Mouse (Mus musculus) hindbrain, postnatal 0 days (tissue): ENCODE results near the gene Zfp14. TPM values are rescaled to one million over a fixed set of nuclear protein-coding genes. Genes with fewer than 3 reads are reported as not detected.

Source experiments
- ATAC-seq: fragments of 200-750 bp; cut with Nextera tagmentation; 2 replicates; pipeline ENCODE4 v1.8.0; 2017; ENCODE audit warnings: mild to moderate bottlenecking, moderate TSS enrichment, moderate library complexity
- DNase-seq: peaks from one replicate; pipeline ENCODE4 v3.0.0-alpha.2; 2015; ENCODE audit warnings: low spot score
- H3K27ac ChIP-seq: fragments of 300-500 bp; sonication (generic); 2 replicates; pipeline ENCODE4 v1.5.1; 2014; ENCODE audit warnings: mild to moderate bottlenecking
- H3K27me3 ChIP-seq: fragments of 300-500 bp; sonication (generic); 2 replicates; pipeline ENCODE4 v1.6.1; 2014; ENCODE audit warnings: low read length, mixed read lengths; ENCODE audit not compliant: insufficient read depth
- H3K36me3 ChIP-seq: fragments of 300-500 bp; sonication (generic); 2 replicates; pipeline ENCODE4 v1.6.1; 2014; ENCODE audit warnings: low read length, mixed read lengths; ENCODE audit not compliant: insufficient read depth
- H3K4me1 ChIP-seq: fragments of 300-500 bp; sonication (generic); 2 replicates; pipeline ENCODE4 v1.6.1; 2014; ENCODE audit warnings: antibody characterized with exemption, low read length, mixed read lengths; ENCODE audit not compliant: insufficient read depth
- H3K4me2 ChIP-seq: fragments of 300-500 bp; sonication (generic); 2 replicates; pipeline ENCODE4 v1.6.1; 2014; ENCODE audit warnings: low read depth, mild to moderate bottlenecking, low read length, moderate library complexity, mixed read lengths
- H3K4me3 ChIP-seq: fragments of 300-500 bp; sonication (generic); 2 replicates; pipeline ENCODE4 v1.5.1; 2014; ENCODE audit warnings: low read length
- H3K9ac ChIP-seq: fragments of 300-500 bp; sonication (generic); replicated peaks from 2 replicates; pipeline ENCODE4 v1.6.1; 2014; ENCODE audit warnings: mild to moderate bottlenecking, low read length, moderate library complexity, mixed read lengths
- H3K9me3 ChIP-seq: fragments of 300-500 bp; sonication (generic); 2 replicates; pipeline ENCODE4 v1.6.1; 2016; ENCODE audit warnings: low read length, mixed read lengths
- CTCF ChIP-seq: IDR thresholded peaks from 2 replicates; pipeline ENCODE4 v1.5.1; 2016; ENCODE audit warnings: antibody characterized with exemption, control low read depth, low read depth
- WGBS: fragments of 180-500 bp; shearing (Covaris S2); extraction: QIAGEN DNeasy Blood & Tissue Kit; methylation state at CpG from one replicate; pipeline ENCODE4 v1.1.7; 2014; 5-methylcytosine and 5-hydroxymethylcytosine counted together
- polyA plus RNA-seq: library from polyadenylated mRNA; unstranded; fragments of >200 nt; fragmentation: Nextera tagmentation; extraction: Ambion mirVana; gene quantifications from 2 replicates; pipeline ENCODE4 v1.2.1, GENCODE M21; 2015
- total RNA-seq: library from RNA; depleted of rRNA; stranded (reverse); fragments of >200 nt; gene quantifications from 2 replicates; pipeline ENCODE4 v1.2.3, GENCODE M21; 2014; rRNA removed

The Zfp14 gene
- 8.4 and 10.1 TPM in 2 replicates for total RNA-seq
- 5.9 and 6.7 TPM in 2 replicates for polyA plus RNA-seq

DNA sequence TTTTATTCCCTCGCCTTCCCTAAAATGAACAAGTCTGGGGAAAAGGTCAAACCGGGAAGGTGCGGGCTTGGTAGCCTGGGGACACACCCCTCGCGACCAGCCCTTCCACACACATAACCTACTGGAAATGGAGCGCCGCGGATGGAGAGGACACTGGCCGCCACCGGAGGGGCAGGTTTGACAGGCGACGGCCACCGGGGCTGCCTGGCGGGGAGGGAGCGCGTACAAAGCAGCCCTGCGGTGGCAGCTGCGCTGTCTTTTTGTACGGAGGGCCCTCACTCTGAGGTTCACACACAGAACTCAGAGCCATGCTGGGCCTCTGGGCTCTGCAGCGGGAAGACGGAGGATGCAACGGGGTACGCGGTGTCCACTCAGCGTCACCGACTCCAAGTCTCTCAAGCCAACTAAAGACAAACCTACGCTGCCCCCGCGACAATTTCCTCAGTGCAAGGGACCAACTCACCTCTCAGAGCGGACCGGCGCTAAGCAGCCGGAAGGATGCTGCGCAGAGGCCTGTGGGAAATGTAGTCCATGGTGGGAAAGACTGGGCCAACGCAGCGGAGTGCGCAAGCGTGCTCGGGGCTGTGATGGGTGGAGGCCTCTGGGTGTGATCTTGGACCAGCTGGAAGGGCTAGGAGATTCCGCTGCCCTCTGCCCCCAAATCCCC, at the start of gene Zfp14:
Zfp14 (minus strand) TSS at position 499 of the 667 bp plus-strand sequence.
- no peaks in the 10 kb centered on the region for H3K27me3 ChIP-seq
- under 1% methylated on average over 40 of the region's 40 CpGs for WGBS
- peaks cover 8% of the 10 kb centered on the region; the same call in 1 of the 2 replicates for H3K4me1 ChIP-seq
- DNase-seq = peak; percentile 96
- peak within 1 kb of the TSS; percentile 73 for H3K9ac ChIP-seq
- peak; percentile 99 for ATAC-seq
- no peaks in the 10 kb centered on the region for H3K9me3 ChIP-seq
- H3K36me3 ChIP-seq = no peaks in the 10 kb centered on the region
- peak within 1 kb of the TSS; percentile 87 for H3K4me2 ChIP-seq
- TF ChIP-seq CTCF = peak; percentile 13; the same call in 1 of the 2 replicates
- peak within 1 kb of the TSS; percentile 75 for H3K4me3 ChIP-seq
- H3K27ac ChIP-seq = peak within 1 kb of the TSS; percentile 85

DNA sequence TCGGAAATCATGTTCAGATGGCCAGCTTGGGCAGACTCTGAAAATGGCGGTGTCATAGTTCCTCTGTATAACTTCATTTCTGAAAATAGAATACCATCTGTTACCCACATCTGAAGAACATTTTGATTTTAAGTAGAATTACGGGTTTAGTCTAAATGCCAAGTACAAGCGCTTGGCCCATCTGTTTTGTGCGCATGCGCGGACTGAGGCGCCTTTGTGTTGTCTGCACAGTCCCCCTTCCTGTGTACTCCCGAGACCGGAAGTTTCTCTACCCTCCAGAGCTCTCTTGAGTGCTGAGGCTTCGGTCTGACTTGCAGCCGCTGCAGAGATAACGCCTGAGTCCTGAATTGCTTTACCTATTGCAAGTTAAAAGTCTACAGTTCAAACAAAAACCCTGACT, 48.1 kb upstream of the Zfp14 start:
- 0 out of 2 replicates have a peak, but pooled peaks cover under 1% of the 10 kb centered on the region for H3K4me1 ChIP-seq
- peaks cover 18% of the 10 kb centered on the region for H3K36me3 ChIP-seq
- 88% methylated on average over 13 of the region's 13 CpGs for WGBS
- no peak for TF ChIP-seq CTCF
- no peak overlapping the region for H3K4me3 ChIP-seq
- no peak overlapping the region for H3K9ac ChIP-seq
- no peak overlapping the region for H3K27ac ChIP-seq
- no peaks in the 10 kb centered on the region; the same call in 1 of the 2 replicates for H3K9me3 ChIP-seq
- no peak for DNase-seq
- no peaks in the 10 kb centered on the region for H3K27me3 ChIP-seq
- H3K4me2 ChIP-seq = no peak overlapping the region
- ATAC-seq = no peak

DNA sequence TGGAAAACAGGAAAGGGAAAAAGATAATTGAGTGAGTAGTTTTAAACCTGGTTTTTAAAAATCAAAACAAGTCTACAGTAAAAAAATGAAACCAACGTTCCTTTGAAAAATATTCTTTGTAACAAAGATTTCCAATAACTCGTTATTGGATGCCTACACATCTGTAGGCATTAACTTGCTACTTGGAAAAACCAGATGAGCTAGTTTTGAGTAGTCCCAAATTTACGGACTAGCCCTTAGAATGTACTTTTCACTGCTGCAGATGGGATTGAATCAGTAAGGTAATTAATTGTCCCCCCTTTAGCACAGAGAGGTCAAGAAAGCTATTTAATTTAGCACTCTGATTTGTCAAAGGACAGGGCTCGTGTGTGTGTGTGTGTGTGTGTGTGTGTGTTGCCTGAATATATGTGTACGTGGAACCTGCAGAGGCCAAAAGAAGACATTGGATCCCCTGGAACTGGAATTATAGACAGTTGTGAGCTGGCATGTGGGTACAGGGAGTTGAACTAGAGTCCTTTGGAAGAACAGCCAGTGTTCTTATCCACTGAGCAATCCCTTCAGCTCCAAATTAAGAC, 44.5 kb upstream of the Zfp14 start:
- H3K27me3 ChIP-seq = no peaks in the 10 kb centered on the region
- no peak for ATAC-seq
- H3K36me3 ChIP-seq = no peaks in the 10 kb centered on the region
- H3K9me3 ChIP-seq = no peaks in the 10 kb centered on the region
- H3K4me1 ChIP-seq = 0 out of 2 replicates have a peak, but pooled peaks cover 4% of the 10 kb centered on the region
- TF ChIP-seq CTCF = no peak
- H3K9ac ChIP-seq = peak overlapping the region; percentile 82
- peak overlapping the region; percentile 97 for H3K27ac ChIP-seq
- peak overlapping the region; percentile 69 for H3K4me3 ChIP-seq
- 3% methylated on average over 5 of the region's 5 CpGs for WGBS
- DNase-seq = peak; percentile 6
- peak overlapping the region; percentile 76 for H3K4me2 ChIP-seq

DNA sequence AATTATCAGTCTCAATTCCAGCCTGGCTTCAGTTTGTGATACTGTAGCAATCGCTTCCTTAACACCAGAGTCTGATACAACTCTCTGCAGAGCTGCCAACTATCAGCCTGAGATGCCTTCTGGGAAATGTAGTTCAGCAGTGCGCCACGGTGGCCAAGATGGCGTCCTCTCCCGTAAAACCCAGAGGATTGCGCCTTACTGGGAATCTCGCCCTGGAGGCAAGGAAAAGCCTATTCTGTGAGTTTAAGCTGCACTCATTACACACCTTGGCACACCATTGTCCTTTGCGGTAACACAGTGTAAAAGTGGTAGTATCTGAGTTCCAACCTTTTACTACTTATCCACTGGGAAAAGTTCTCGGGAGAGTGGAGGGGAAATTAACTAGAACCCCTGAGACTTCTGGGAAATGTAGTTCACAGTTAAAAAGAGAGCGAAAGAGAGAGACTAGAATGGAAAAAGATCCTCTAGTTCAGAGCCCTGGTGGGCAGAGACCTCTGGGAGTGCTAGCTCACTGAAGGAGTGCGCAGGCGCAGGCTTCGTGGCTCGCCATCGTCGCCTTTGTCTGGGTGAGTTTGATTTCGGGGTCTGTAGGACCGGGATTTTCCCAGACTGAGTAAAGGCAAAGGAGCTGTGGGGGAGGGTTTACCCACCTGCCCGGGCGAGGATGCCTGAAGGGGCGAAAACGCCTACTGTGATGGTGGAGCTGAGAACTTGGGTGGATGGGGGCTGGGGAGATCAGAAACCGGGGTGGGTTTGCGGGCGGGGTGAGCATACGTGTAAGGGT, 43.7 kb upstream of the Zfp14 start, which contains the start of gene Zfp260:
Zfp260 (plus strand) TSS at position 132 of the 784 bp plus-strand sequence.
- ATAC-seq (peak; percentile 84), DNase-seq (peak; percentile 97)
- Histone ChIP-seq H3K4me1 (0 out of 2 replicates have a peak, but pooled peaks cover 4% of the 10 kb centered on the region), H3K9ac (peak within 1 kb of the TSS; percentile 82), H3K9me3 (no peaks in the 10 kb centered on the region), H3K36me3 (no peaks in the 10 kb centered on the region), H3K27me3 (no peaks in the 10 kb centered on the region), H3K4me2 (peak within 1 kb of the TSS; percentile 76), H3K4me3 (peak within 1 kb of the TSS; percentile 69), H3K27ac (peak within 1 kb of the TSS; percentile 97)
- WGBS = under 1% methylated on average over 26 of the region's 26 CpGs
- TF ChIP-seq CTCF = peak; percentile 46

DNA sequence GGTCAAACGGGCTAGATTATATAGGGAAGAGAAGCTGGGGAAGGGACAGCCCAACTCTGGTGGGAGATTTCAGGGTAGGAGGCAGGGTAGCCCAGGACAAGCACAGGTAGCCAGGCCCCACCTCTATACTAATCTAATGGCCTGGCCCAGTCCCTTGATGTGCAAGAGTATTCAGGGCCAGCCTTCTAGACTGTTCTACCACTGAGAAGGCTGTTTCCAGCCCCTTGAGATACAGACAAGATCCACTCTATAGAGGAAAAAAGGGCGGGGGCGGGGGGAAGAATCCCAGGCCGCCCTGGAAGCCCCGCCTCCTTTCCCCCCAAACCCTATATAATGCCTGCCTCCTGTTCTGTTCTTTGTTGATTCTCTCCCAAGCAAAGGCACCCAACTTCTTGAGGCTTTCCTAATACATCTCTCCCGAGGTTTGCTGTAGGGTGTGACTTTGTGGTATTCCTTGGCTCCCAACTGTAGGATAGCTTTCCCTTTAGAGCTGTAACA, 42.8 kb upstream of the Zfp14 start:
- Histone ChIP-seq H3K9me3 (no peaks in the 10 kb centered on the region), H3K9ac (no peak overlapping the region), H3K4me3 (peak overlapping the region; percentile 69; the same call in 1 of the 2 replicates), H3K4me1 (peaks cover 9% of the 10 kb centered on the region; the same call in 1 of the 2 replicates), H3K27ac (peak overlapping the region; percentile 97; the same call in 1 of the 2 replicates), H3K4me2 (peak overlapping the region; percentile 76), H3K27me3 (no peaks in the 10 kb centered on the region), H3K36me3 (no peaks in the 10 kb centered on the region)
- 70% methylated on average over 6 of the region's 6 CpGs for WGBS
- no peak for ATAC-seq
- no peak for DNase-seq
- no peak for TF ChIP-seq CTCF

DNA sequence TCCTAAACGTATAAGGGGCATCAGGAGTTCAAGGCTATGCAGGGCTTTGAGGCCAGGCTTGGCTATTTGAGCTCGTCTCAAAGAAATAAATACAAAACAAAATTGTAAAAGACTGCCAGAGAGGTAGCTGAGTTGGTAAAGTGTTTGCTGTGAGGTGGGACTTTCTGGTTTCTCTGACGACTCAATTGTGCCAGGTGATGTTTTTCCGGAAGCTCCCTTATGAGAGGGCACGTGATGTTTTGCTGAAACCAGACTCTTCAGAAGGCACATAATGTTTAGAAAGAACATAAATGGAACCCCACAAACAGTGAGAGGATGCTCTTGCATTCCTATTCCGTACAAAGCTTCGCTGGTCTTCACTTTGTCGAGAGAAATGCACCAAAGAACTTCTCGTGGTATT, 41.5 kb upstream of the Zfp14 start:
- no peak for TF ChIP-seq CTCF
- Histone ChIP-seq H3K4me2 (no peak overlapping the region), H3K36me3 (no peaks in the 10 kb centered on the region), H3K9me3 (no peaks in the 10 kb centered on the region), H3K4me1 (peaks cover 9% of the 10 kb centered on the region; the same call in 1 of the 2 replicates), H3K4me3 (no peak overlapping the region), H3K27me3 (no peaks in the 10 kb centered on the region), H3K27ac (no peak overlapping the region), H3K9ac (no peak overlapping the region)
- DNase-seq (no peak), ATAC-seq (no peak)
- WGBS = 84% methylated on average over 9 of the region's 9 CpGs
